Comparison of ENCODE assay signal across 8 mouse cellular contexts in the genomic region with DNA sequence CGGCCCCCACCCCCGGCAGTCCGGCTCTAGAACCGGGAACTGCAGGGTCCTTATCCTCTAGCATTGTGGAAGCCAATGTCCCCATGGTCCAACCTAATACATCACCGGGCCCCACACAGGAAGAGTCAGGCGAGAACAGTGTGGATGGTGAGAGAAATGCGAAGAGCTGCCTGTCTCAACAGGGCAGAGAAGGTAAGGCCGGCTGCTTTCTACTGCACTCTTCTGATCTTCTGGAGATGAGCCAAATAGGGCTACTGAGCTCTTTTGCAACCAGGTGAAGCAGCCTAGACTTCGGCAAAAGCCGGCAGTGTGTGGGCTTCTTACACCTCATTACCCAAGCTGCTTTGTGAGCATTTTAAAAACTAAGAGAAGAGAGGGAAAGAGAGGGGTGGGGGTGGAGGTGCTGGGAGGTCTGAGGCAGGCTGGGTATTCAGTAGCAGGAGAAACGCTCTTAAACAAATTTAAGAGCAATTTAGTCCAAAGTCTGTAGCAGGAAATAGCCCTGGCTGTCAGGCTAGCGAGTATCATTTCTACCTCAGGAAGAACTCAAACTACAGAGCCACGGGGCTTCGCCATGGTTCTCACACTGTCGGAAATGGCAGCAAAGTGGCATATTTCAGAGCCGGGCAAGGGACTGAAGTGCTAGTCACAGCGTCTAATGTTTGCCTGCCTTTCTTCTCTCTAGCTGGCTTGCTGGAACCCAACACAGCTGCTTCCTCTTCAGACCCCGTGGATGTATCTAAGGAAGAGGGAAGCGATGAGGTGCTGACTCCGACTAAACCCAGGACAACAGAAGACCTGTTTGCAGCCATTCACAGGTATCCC. TPM values are rescaled to one million over a fixed set of nuclear protein-coding genes. Genes with fewer than 3 reads are reported as not detected.
DNase-seq lines count a peak whose midpoint lies in the region; TF ChIP-seq lines count a peak whose summit lies in the region.

No protein-coding gene starts in this region.

- no peak for TF ChIP-seq CTCF in gastrocnemius, adult 2 months (IDR thresholded peaks at IDR 0.05)

- H3K4me3 ChIP-seq in gastrocnemius, adult 2 months = peak overlapping the region; percentile 58

- peak overlapping the region; percentile 74 for H3K27ac ChIP-seq in gastrocnemius, adult 2 months

- intact Hi-C loops in gastrocnemius, adult 2 months (cut with DNase I) = loop anchor here (10.0 kb wide), 1 partner anchor 292 kb away; the partner anchor contains the start of gene Ccdc28a

- no peak for DNase-seq in gastrocnemius, adult 2 months
- DNase-seq in gastrocnemius, adult 18-20 months (ENCODE audit: low spot score) = no peak
- DNase-seq in right cerebral cortex, adult 18-20 months = peak; percentile 44
- no peak for DNase-seq in right cerebral cortex, postnatal 4 days
- peak; percentile 29 for DNase-seq in induced T-regulatory cell, adult 2 months (ENCODE audit: low read depth)
- DNase-seq in thymus, adult 18-20 months = peak; percentile 28 to 52
- no peak for DNase-seq in embryo, embryonic 10.5 days (ENCODE audit: low spot score)
- no peak for DNase-seq in layer of hippocampus, adult 8-10 months (ENCODE audit: low spot score in 2 of 2)

RNA-seq across cellular contexts. Expression of gene Hebp2, which starts 18.8 kb away (rescaled TPM):
- total RNA-seq in gastrocnemius, adult 2 months (2021) = 1 to 10 TPM in 1 of 2 experiments, under 1 TPM in 1; 0.48 to 1.3 TPM
- total RNA-seq in gastrocnemius, adult 18-20 months (2021) = under 1 TPM; 0.37 to 0.76 TPM
- total RNA-seq in layer of hippocampus, adult 8-10 months (2022) = 1 to 10 TPM; 2.3 to 4.8 (median 4.2) TPM

Comparison
In these comparisons a context has a peak if more than half of its experiments do, and no peak if none do; other contexts are left out.
1. DNase-seq: peak in right cerebral cortex, adult 18-20 months (single experiment), induced T-regulatory cell, adult 2 months (single experiment) and thymus, adult 18-20 months (2 of 2); none in gastrocnemius, adult 2 months (single experiment), gastrocnemius, adult 18-20 months (single experiment), right cerebral cortex, postnatal 4 days (single experiment), embryo, embryonic 10.5 days (single experiment) and layer of hippocampus, adult 8-10 months (0 of 2).